ENCODE assay signal across 25 mouse cellular contexts in genomic region chr5:123853877-123854504, GRCm38 (mm10). TPM values are rescaled to one million over a fixed set of nuclear protein-coding genes. Genes with fewer than 3 reads are reported as not detected.
DNase-seq lines count a peak whose midpoint lies in the region; ATAC-seq and TF ChIP-seq lines count a peak whose summit lies in the region.
"Had no signal": no experiment of that assay in that cellular context is flagged by ENCODE, and none has a peak within 500 bp of the region (broad histone marks: within the 10 kb centered on the region; RNA-seq: fewer than 3 reads in every experiment).

No protein-coding gene starts in this region.

- H3K36me3 ChIP-seq in lung, postnatal 0 days (ENCODE audit: insufficient read depth, low read length): no peaks in the 10 kb centered on the region
- H3K36me3 ChIP-seq in liver, embryonic 15.5 days (replicated peaks): no peaks in the 10 kb centered on the region
- H3K36me3 ChIP-seq: embryonic facial prominence, embryonic 10.5 days; limb, embryonic 15.5 days; midbrain, embryonic 15.5 days had no signal

- no peaks in the 10 kb centered on the region for H3K27me3 ChIP-seq in lung, postnatal 0 days (replicated peaks; ENCODE audit: insufficient read depth, low read length)
- H3K27me3 ChIP-seq in liver, embryonic 15.5 days: peaks cover 3% of the 10 kb centered on the region; the same call in 1 of the 2 replicates
- H3K27me3 ChIP-seq: limb, embryonic 15.5 days; midbrain, embryonic 15.5 days had no signal

- H3K9ac ChIP-seq in lung, postnatal 0 days (replicated peaks; ENCODE audit: low read depth): no peak overlapping the region
- H3K9ac ChIP-seq in liver, embryonic 15.5 days: no peak overlapping the region
- H3K9ac ChIP-seq: limb, embryonic 15.5 days; midbrain, embryonic 15.5 days had no signal

- H3K4me3 ChIP-seq in lung, postnatal 0 days (ENCODE audit: low read depth, low read length): no peak overlapping the region
- no peak overlapping the region for H3K4me3 ChIP-seq in liver, embryonic 15.5 days (replicated peaks)
- H3K4me3 ChIP-seq: embryonic facial prominence, embryonic 10.5 days; limb, embryonic 15.5 days; megakaryocyte, embryonic 14.5 days; midbrain, embryonic 15.5 days; myocyte had no signal

- no peak for TF ChIP-seq CTCF in lung, postnatal 0 days (IDR thresholded peaks at IDR 0.05)

- H3K9me3 ChIP-seq in lung, postnatal 0 days (ENCODE audit: low read length): no peaks in the 10 kb centered on the region
- H3K9me3 ChIP-seq in liver, embryonic 15.5 days (replicated peaks): no peaks in the 10 kb centered on the region
- H3K9me3 ChIP-seq: embryonic facial prominence, embryonic 10.5 days; limb, embryonic 15.5 days; midbrain, embryonic 15.5 days had no signal

- whole genome bisulfite sequencing in lung, postnatal 0 days: 53% methylated on average over 11 of the region's 11 CpGs
- 68% methylated on average over 11 of the region's 11 CpGs for WGBS in liver, embryonic 15.5 days (ENCODE audit: insufficient replicate concordance)

- peak; percentile 25 for DNase-seq in lung, postnatal 36 days
- no peak for DNase-seq in lung, postnatal 0 days (ENCODE audit: low spot score)
- peak; percentile 54 to 62 for DNase-seq in kidney, postnatal 25 days
- DNase-seq in gastrocnemius, postnatal 10 days: no peak
- no peak for DNase-seq in gastrocnemius, adult 18-20 months (ENCODE audit: low spot score)
- no peak for DNase-seq in right cerebral cortex, postnatal 10 days (ENCODE audit: low spot score in 2 of 2)
- DNase-seq: adrenal gland, adult 2 months; cerebellum, adult 9-10 months; heart, adult 18-20 months; lung, postnatal 14 days; right cerebral cortex, postnatal 25 days; thymus, postnatal 25 days had no signal

- H3K27ac ChIP-seq in lung, postnatal 0 days (ENCODE audit: low read length): no peak overlapping the region
- no peak overlapping the region for H3K27ac ChIP-seq in liver, embryonic 15.5 days (replicated peaks)
- H3K27ac ChIP-seq: embryonic facial prominence, embryonic 10.5 days; hindbrain, postnatal 0 days; limb, embryonic 15.5 days; midbrain, embryonic 15.5 days had no signal

- TF ChIP-seq EP300 in lung, postnatal 0 days (IDR thresholded peaks at IDR 0.05): no peak

- H3K4me2 ChIP-seq in lung, postnatal 0 days (replicated peaks; ENCODE audit: low read depth, low read length): no peak overlapping the region
- H3K4me2 ChIP-seq in liver, embryonic 15.5 days: peak overlapping the region; percentile 27
- H3K4me2 ChIP-seq: limb, embryonic 15.5 days; midbrain, embryonic 15.5 days had no signal

- no peaks in the 10 kb centered on the region for H3K4me1 ChIP-seq in lung, postnatal 0 days (ENCODE audit: insufficient read depth, low read depth, low read length)
- peaks cover 12% of the 10 kb centered on the region; the same call in 1 of the 2 replicates for H3K4me1 ChIP-seq in liver, embryonic 15.5 days (replicated peaks)
- H3K4me1 ChIP-seq: limb, embryonic 15.5 days; midbrain, embryonic 15.5 days had no signal

- no peak for ATAC-seq in lung, postnatal 0 days
- ATAC-seq in liver, embryonic 15.5 days (ENCODE audit: insufficient read depth): peak; percentile 62; the same call in 1 of the 2 replicates
- ATAC-seq: hindbrain, postnatal 0 days; midbrain, embryonic 15.5 days had no signal

RNA-seq across cellular contexts. Expression of gene Hcar2, which starts 11.3 kb away (rescaled TPM):
- polyA plus RNA-seq in lung, postnatal 0 days (2015; fragmentation: Nextera tagmentation; extraction: Ambion mirVana): 3.7 and 5.4 TPM in 2 replicates
- polyA plus RNA-seq in liver, embryonic 15.5 days (2015; fragmentation: Nextera tagmentation; extraction: Ambion mirVana): 0.18 and 0.32 TPM in 2 replicates
- under 1 TPM; 0.28 to 0.32 TPM for total RNA-seq in gastrocnemius, postnatal 10 days (2021)
- not detected for total RNA-seq in gastrocnemius, adult 18-20 months (2021)
- total RNA-seq: hindbrain, postnatal 0 days; left cerebral cortex, postnatal 25 days had no signal
- polyA plus RNA-seq: embryonic facial prominence, embryonic 10.5 days; forebrain, embryonic 11.5 days; heart, embryonic 14.5 days; hindbrain, postnatal 0 days; midbrain, embryonic 15.5 days; myocyte; neural tube, embryonic 14.5 days had no signal

RNA-seq across cellular contexts. Expression of gene Hcar1, which starts 25.8 kb away (rescaled TPM):
- polyA plus RNA-seq in lung, postnatal 0 days (2015; fragmentation: Nextera tagmentation; extraction: Ambion mirVana): 0.53 and 0.55 TPM in 2 replicates
- 0.10 and 0.13 TPM in 2 replicates for polyA plus RNA-seq in liver, embryonic 15.5 days (2015; fragmentation: Nextera tagmentation; extraction: Ambion mirVana)
- under 1 TPM; 0.54 to 0.84 TPM for total RNA-seq in gastrocnemius, postnatal 10 days (2021)
- total RNA-seq in gastrocnemius, adult 18-20 months (2021): under 1 TPM; 0.21 to 0.36 TPM
- total RNA-seq: common myeloid progenitor, adult 5-6 weeks; hematopoietic stem cell, adult 5-6 weeks had no signal
- polyA plus RNA-seq: myocyte had no signal

RNA-seq across cellular contexts. Expression of gene Denr, which starts 53.0 kb away (rescaled TPM):
- polyA plus RNA-seq in lung, postnatal 0 days (2015; fragmentation: Nextera tagmentation; extraction: Ambion mirVana): 70.7 and 87.3 TPM in 2 replicates
- polyA plus RNA-seq in liver, embryonic 15.5 days (2015; fragmentation: Nextera tagmentation; extraction: Ambion mirVana): 30.9 and 42.8 TPM in 2 replicates
- total RNA-seq in gastrocnemius, postnatal 10 days (2021): 10 to 100 TPM; 60.9 to 61.0 TPM
- 10 to 100 TPM; 48.6 to 59.9 TPM for total RNA-seq in gastrocnemius, adult 18-20 months (2021)

Comparison
In these comparisons a context has a peak if more than half of its experiments do, and no peak if none do; other contexts are left out.
1. DNase-seq: peak in lung, postnatal 36 days (single experiment) and kidney, postnatal 25 days (2 of 2); none in lung, postnatal 0 days (single experiment), gastrocnemius, postnatal 10 days (single experiment), gastrocnemius, adult 18-20 months (single experiment) and right cerebral cortex, postnatal 10 days (0 of 2).